Mouse (Mus musculus): Measurements from ENCODE around the gene Icam1.

Gene Icam1

GRCm38 (mm10) chr9:21015571-21016130, at the start of gene Icam1:
TSS of gene Icam1 (plus strand) at chr9:21015985.
- DNase-seq, result peak; percentile 70

- no peak for DNase-seq
Observed at GRCm38 (mm10) chr9:20966008-20966407, 49.8 kb upstream of the Icam1 start.

- no peak for DNase-seq
Observed at GRCm38 (mm10) chr9:20966747-20967146, 49.0 kb upstream of the Icam1 start.

- no peak for DNase-seq
Observed at GRCm38 (mm10) chr9:20971751-20972140, 44.0 kb upstream of the Icam1 start.

- DNase-seq, result no peak
Observed at GRCm38 (mm10) chr9:20972141-20972992, 43.4 kb upstream of the Icam1 start.

- no peak for DNase-seq
Observed at GRCm38 (mm10) chr9:20973001-20973681, 42.6 kb upstream of the Icam1 start.

- DNase-seq, result peak; percentile 37
Observed at GRCm38 (mm10) chr9:20973682-20974075, 42.1 kb upstream of the Icam1 start.

GRCm38 (mm10) chr9:20975431-20976215, 40.2 kb upstream of the Icam1 start:
- peak; percentile 67 for DNase-seq

- peak; percentile 82 for DNase-seq
Observed at GRCm38 (mm10) chr9:20976216-20976960, 39.4 kb upstream of the Icam1 start, which contains the start of gene S1pr2. TSS of gene S1pr2 (minus strand) at chr9:20976781.

- DNase-seq, result no peak
Observed at GRCm38 (mm10) chr9:20976961-20977689, 38.7 kb upstream of the Icam1 start.

GRCm38 (mm10) chr9:20978409-20979095, 37.2 kb upstream of the Icam1 start:
- DNase-seq, result no peak

GRCm38 (mm10) chr9:20979181-20979580, 36.6 kb upstream of the Icam1 start:
- no peak for DNase-seq

- DNase-seq, result no peak
Observed at GRCm38 (mm10) chr9:20979769-20980168, 36.0 kb upstream of the Icam1 start.

- DNase-seq, result no peak
Observed at GRCm38 (mm10) chr9:20982171-20982570, 33.6 kb upstream of the Icam1 start.

GRCm38 (mm10) chr9:20983169-20983568, 32.6 kb upstream of the Icam1 start:
- no peak for DNase-seq

- DNase-seq, result peak; percentile 42
Observed at GRCm38 (mm10) chr9:20986952-20987686, 28.7 kb upstream of the Icam1 start.

- DNase-seq, result no peak
Observed at GRCm38 (mm10) chr9:20987953-20988352, 27.8 kb upstream of the Icam1 start.

GRCm38 (mm10) chr9:20990861-20991260, 24.9 kb upstream of the Icam1 start:
- peak; percentile 56 for DNase-seq

GRCm38 (mm10) chr9:20991587-20991986, 24.2 kb upstream of the Icam1 start:
- no peak for DNase-seq

Data from liver (tissue).